Mouse (Mus musculus): Measurements from ENCODE around the gene Vpreb2. TPM values are rescaled to one million over a fixed set of nuclear protein-coding genes. Genes with fewer than 3 reads are reported as not detected.
"Not testable (repeated sequence)": the region's sequence is repeated elsewhere in the genome, so short reads cannot be mapped to it uniquely, and the experiment has no call there.

Gene Vpreb2
- 2.0 TPM in 1 of 2 replicates, not detected in the other for total RNA-seq (2017)

DNA sequence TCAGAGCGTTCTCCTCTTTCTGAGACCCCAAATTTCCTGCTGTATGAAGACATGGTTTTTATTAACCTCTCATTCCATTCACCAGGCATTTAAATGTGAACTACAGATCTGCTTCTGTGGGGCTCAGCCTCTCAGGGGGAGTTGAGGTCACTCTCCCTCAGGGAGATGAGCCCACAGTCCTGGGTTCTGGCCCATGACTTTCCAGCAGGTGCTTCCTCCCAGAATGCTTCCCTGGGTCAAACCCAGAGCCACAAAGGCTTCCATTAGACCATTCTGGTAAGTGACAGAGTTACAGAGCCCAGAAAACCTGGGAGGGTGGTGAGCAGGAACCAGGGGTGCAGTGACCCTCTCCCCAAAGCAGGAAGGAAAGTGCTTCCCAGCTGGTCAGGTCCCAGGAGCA lies at the start of gene Vpreb2:
Gene Vpreb2, plus strand, starts transcription at position 301 of the 400 bp plus-strand sequence.
- ATAC-seq (replicated peaks in 1 of 2; ENCODE audit: insufficient read depth in 1 of 2, low FRiP score in 2 of 2, low TSS enrichment in 1 of 2, low read depth in 1 of 2, poor library complexity in 2 of 2, severe bottlenecking in 2 of 2) = no peak

DNA sequence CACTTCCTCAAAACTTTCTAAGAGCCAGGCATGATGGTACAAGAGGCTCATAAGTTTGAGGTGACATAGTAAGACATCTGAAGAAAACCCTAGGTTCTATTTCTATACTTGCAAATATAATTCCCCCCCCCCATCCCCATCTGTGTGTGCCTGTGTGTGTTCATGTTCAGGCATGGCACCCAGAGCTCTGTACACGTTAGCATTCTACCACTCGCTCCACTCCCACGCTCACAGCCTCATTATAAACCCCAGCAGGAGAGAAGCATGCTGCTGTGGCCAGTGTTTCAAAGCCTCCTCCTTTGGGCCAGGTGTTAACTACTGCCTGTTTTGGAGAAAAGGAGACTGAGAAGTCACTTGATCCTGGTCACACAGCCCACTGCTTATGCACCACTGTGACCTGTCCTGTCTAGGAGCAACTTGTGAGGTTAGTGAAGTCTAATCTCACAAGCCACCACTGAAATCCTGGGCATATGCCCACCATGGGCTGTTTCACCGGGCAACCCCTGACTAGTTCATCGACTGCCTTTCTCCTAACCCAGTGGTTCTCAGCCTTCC lies 48.2 kb upstream of the Vpreb2 start:
- no peak for ATAC-seq (replicated peaks in 1 of 2; ENCODE audit: insufficient read depth in 1 of 2, low FRiP score in 2 of 2, low TSS enrichment in 1 of 2, low read depth in 1 of 2, poor library complexity in 2 of 2, severe bottlenecking in 2 of 2)

DNA sequence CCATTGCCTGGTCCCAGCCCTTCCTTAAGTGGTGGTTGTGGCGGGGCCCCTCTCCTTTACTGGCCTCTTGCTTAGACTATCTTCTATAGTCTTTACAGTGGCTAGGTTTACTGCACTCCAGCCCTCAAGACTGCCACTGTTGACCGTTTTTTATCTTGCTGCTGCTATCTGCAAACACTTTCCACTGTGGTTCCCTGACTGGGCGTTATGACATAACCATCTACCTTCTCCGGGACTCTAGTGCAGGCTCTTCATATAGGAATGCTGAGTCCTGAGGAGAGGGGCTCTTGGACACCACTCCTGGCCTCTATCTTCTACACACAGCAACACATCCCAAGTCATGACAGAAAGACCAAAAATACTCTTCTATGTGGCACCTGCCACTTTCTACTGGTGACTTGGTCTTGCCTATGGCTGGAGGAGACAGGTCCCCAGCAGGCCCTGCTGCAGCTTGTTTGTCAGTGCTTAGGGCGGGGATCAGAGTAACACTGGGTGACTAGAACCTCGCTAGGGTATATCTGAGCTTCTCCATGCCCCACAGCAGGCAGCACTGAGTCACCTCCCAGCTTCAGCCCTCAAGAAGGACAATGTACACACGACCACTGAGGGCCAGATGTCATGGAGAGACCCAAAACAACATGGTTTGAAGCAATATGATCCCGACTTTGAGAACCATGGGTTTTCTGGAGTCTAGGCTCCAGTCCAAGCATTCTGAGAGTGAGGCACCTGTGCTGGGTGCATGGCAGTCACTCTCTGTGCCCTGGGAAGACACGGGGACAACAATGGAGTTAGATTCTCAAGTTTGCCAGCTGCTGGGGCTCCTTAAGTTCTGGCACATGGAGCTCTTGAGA lies 46.4 kb upstream of the Vpreb2 start:
- no peak for ATAC-seq (replicated peaks in 1 of 2; ENCODE audit: insufficient read depth in 1 of 2, low FRiP score in 2 of 2, low TSS enrichment in 1 of 2, low read depth in 1 of 2, poor library complexity in 2 of 2, severe bottlenecking in 2 of 2)

DNA sequence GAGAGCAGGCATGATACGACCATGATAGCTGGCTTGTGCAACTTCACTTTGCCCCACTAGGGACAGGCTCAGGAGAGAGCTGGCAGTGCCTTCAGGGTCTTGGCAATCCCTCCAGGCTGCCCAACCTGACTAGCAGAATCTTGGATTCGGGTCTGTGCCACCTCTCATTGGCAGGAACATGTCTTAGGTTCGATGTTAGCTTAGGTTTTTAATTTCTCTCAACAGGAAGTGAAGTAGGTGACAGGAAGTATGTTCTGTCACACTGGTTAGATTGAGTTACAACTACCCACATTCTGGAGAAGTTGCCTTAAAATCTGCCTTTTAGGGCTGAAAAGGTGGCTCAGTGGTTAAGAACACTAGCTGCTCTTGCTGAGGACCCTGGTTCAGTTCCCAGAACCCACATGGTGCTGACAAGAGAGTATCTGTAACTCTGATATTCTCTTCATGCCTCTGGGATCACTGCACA lies 45.8 kb upstream of the Vpreb2 start:
- ATAC-seq (replicated peaks in 1 of 2; ENCODE audit: insufficient read depth in 1 of 2, low FRiP score in 2 of 2, low TSS enrichment in 1 of 2, low read depth in 1 of 2, poor library complexity in 2 of 2, severe bottlenecking in 2 of 2) = 0 out of 4 replicates have a peak, but pooled peaks have one; percentile 13 to 44

DNA sequence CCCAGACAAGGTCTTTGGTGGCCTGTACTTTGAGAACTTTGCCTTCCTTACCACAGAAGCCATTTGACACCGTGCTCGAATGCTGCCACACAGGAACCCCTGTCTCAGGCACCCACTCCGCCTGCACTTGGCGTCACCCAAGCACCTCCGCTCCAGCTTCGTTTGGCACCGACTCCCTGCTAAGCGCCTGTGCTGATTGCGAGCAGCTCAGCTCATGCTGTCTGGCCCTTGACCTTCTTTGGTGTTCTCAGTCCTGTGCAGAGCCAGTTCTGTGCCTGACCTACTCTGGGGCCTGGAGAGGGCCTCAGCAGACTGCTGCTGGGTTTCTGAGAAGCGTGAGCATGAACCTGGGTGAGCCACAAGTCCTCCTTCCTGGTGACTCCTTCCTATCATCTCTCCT lies 43.5 kb upstream of the Vpreb2 start:
- no peak for ATAC-seq (replicated peaks in 1 of 2; ENCODE audit: insufficient read depth in 1 of 2, low FRiP score in 2 of 2, low TSS enrichment in 1 of 2, low read depth in 1 of 2, poor library complexity in 2 of 2, severe bottlenecking in 2 of 2)

DNA sequence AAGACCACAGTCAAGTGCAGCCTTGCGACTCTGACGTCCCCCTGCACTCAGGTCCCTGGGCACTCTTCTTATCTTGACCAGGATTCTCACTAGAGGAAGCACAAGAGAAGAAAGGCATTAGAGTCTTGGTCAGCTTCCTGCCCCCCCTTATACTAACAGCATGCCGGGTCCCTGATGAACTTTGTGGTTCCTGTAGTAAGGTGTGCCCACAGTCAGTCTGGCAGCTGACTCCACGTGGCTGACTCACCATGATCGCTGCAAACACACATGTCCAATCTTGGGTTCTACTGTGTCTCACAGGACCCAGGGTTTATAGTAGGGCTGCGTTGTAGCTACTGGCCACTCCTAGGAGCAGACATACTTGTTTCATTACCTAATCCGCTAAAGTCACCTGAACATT lies 42.0 kb upstream of the Vpreb2 start:
- ATAC-seq (replicated peaks in 1 of 2; ENCODE audit: insufficient read depth in 1 of 2, low FRiP score in 2 of 2, low TSS enrichment in 1 of 2, low read depth in 1 of 2, poor library complexity in 2 of 2, severe bottlenecking in 2 of 2) = no peak

DNA sequence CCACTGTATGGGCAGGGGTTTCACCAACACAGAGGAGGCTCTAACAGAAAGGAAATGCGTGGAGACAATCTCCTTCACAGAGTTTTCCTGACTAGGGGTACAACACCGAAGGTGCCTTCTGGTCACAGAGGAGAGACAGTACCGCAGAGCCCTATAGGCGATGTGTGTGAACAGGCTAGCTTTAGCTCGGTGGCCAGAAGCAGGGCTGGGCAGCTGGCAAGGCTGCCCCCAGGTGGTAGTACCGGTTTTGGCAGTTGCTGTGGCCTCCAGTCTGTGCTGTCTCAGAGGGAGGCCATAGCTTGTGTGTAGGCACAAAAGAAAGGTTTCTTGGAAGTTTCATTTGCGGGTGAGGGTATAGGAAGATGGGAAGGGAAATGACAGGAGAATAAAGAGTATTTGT lies 41.4 kb upstream of the Vpreb2 start:
- ATAC-seq (replicated peaks in 1 of 2; ENCODE audit: insufficient read depth in 1 of 2, low FRiP score in 2 of 2, low TSS enrichment in 1 of 2, low read depth in 1 of 2, poor library complexity in 2 of 2, severe bottlenecking in 2 of 2) = peak; percentile 89 to 95

DNA sequence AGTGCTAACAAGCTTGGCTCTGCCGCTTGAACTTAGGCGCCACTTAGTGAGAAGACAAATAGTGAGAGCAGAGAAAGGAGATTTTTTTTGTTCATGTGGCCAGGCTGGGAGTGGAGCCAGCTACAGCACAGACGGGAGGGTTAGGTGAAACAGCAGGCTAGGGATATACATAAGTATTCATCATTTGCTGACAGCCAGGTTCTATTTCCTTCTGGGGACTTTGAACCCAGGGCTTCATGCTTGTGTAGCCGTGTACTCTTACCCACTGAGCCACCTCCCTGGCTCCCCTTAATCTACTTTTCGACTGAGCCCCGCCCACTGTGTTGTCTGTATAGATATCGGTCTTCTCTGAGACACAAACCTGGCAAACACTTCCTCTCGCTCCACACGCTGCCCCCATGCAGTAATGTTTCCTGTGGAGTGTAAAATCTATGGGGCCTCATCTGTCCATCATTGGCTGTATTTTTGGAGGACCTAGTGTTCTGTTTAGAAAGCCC lies 40.9 kb upstream of the Vpreb2 start:
- peak; percentile 19 to 53; a peak in 3 of 4 replicates for ATAC-seq (replicated peaks in 1 of 2; ENCODE audit: insufficient read depth in 1 of 2, low FRiP score in 2 of 2, low TSS enrichment in 1 of 2, low read depth in 1 of 2, poor library complexity in 2 of 2, severe bottlenecking in 2 of 2)

DNA sequence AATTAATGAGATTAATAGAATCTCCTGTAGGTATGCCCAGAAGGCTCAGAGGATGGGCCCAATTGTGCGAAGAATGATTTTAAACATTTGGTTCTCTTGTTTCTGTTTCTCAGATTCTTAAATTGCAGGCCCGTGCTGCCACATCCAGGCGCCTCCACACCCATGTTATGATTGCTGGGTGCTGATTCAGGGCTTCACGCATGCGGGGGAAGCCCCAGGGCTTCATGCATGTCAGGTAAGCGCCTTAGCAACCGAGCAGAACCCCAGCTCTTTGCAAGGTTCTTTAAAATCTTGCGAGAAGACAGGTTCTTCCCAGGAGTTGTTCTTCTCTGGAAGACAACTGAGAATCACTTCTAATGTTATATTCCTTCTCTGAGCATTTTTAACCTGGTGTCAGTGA lies 36.8 kb upstream of the Vpreb2 start:
- no peak for ATAC-seq (replicated peaks in 1 of 2; ENCODE audit: insufficient read depth in 1 of 2, low FRiP score in 2 of 2, low TSS enrichment in 1 of 2, low read depth in 1 of 2, poor library complexity in 2 of 2, severe bottlenecking in 2 of 2)

DNA sequence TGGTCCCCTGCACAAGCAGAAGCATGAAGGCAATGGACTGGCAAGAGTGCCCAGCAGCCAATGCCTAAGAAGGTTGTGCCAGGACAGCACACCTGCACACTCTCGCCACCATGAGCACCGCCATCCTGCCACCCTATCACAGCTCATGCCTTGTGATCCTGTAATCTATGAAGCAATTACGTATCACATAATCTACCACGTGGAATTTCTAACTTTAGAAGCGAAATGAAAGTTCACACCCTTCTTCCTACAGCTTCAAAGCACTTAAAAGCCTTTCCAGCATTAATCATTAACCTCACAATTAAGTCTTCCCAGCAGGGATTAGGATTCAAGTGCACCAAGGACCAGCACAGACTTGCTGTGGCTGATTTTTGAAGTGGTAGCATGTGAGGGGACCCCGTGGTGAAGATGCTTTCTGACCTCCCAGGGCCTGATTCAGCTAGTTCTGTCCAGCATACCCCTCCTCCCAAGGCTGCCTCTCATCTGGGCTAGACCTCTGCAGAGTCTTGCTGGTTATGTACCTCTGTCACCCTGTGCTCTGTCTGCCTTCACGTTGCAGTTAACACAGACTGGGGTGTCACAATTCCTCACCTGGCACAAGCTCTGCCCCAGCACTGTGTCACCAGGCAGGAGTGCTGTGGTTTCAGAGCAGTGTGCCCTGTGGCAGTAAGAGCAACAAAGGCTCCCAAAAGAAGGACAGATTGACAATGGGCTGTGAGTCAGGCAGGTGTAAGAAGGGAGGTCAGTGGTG lies 35.0 kb upstream of the Vpreb2 start:
- no peak for ATAC-seq (replicated peaks in 1 of 2; ENCODE audit: insufficient read depth in 1 of 2, low FRiP score in 2 of 2, low TSS enrichment in 1 of 2, low read depth in 1 of 2, poor library complexity in 2 of 2, severe bottlenecking in 2 of 2)

DNA sequence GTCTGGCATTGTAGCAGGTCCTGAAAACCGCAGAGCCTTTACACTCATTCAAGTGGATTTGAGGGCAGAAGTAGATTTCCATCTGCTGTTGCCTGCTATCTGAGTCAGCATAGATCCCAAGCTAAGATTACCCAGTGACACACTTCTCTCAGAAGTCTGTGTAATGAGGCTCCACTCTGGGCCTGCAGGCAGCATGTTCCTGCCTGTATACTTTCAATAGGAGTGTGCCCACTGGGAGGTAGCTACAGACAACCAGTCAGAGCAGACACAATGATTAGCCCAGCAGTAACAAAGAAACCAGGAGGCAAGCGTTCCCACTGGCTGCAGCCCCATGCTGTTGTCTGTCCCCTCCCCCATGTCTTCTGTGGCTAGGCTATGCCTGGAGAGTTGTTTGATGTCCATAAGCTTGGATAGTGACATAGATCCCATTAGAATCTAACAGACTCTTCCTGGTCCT lies 30.8 kb upstream of the Vpreb2 start:
- no peak for ATAC-seq (replicated peaks in 1 of 2; ENCODE audit: insufficient read depth in 1 of 2, low FRiP score in 2 of 2, low TSS enrichment in 1 of 2, low read depth in 1 of 2, poor library complexity in 2 of 2, severe bottlenecking in 2 of 2)

DNA sequence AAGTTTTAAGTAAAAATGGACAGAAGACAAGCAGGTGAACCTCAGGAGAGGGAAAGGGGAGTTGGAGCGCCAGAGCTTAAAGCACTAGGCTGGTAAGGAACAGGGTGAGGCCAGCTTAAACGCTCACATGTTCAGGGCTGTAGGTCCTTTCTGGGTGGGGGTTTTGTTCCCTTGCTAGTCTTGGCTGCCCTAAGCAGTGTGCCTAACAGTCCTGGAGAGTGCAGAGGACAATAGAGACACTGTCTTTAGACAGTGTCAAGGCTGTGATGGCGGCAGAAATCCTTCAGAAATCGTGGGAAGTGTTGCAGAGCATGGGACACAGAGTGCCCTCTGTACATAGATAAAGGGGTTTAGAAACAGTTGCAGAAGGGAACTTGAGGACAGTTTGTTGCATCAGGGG lies 30.2 kb upstream of the Vpreb2 start:
- ATAC-seq (replicated peaks in 1 of 2; ENCODE audit: insufficient read depth in 1 of 2, low FRiP score in 2 of 2, low TSS enrichment in 1 of 2, low read depth in 1 of 2, poor library complexity in 2 of 2, severe bottlenecking in 2 of 2) = no peak

DNA sequence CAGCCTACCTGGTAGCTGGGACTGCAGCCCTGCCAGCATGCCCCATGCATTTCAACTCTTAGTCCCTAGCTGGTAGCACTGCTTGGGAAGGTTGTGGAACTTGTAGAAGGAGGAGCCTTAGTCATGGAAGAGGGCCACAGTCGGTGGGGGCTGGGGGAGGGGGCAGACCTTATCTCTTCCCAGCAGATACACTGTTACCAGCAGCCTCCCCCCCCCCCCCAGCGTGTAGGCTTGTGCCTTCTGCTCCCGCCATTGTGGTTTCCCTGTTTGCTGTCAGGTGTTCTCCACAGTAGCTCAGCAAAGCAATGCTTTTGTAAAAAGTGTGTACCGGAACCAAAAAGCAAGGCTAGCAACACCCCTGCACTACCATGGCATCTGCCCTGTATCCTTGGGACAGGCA lies 28.6 kb upstream of the Vpreb2 start:
- no peak for ATAC-seq (replicated peaks in 1 of 2; ENCODE audit: insufficient read depth in 1 of 2, low FRiP score in 2 of 2, low TSS enrichment in 1 of 2, low read depth in 1 of 2, poor library complexity in 2 of 2, severe bottlenecking in 2 of 2)

DNA sequence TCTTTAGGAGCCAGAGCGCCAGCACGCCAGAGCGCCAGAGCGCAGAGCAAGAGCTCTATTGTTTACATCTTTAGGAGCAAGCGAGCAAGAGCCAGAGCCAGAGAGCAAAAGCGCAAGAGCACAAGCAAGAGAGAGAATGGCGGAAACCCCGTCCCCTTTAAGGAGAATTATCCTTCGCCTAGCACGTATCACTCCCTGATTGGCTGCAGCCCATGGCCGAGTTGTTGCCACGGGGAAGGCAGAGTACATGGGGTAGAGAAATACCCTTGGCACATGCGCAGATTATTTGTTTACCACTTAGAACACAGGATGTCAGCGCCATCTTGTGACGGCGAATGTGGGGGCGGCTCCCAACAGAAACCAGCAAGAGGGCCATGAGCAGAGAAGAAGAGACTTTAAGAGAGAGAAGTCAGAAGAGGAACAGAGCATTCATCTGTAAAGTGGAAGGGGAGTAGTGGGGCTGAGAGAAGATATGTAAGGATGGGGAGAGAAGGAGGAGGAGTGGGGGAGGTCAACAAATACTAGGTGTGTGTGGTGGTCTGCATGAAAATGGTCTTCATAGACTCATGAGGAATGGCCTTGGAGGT lies 24.1 kb upstream of the Vpreb2 start:
- ATAC-seq (replicated peaks in 1 of 2; ENCODE audit: insufficient read depth in 1 of 2, low FRiP score in 2 of 2, low TSS enrichment in 1 of 2, low read depth in 1 of 2, poor library complexity in 2 of 2, severe bottlenecking in 2 of 2) = not testable (repeated sequence)

DNA sequence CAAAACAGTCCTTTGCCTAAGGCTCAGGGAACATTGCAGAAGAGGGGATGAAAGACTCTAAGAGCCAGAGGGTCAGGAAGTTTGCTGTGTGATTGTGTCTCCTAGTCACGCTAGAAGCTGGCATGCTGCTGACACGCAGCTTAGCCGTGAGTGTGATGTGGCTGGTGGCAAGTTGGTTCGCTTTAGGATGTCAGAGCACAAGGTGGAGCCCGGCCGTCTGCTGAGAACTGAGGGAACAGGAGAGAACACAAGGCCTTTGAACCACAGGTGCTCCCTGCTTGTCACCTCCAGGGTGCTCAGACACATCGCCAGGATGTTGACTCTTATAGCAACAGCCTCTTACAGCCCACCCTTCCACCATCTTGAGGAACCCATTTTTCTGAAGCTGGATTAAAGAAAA lies 18.1 kb upstream of the Vpreb2 start:
- no peak for ATAC-seq (replicated peaks in 1 of 2; ENCODE audit: insufficient read depth in 1 of 2, low FRiP score in 2 of 2, low TSS enrichment in 1 of 2, low read depth in 1 of 2, poor library complexity in 2 of 2, severe bottlenecking in 2 of 2)

DNA sequence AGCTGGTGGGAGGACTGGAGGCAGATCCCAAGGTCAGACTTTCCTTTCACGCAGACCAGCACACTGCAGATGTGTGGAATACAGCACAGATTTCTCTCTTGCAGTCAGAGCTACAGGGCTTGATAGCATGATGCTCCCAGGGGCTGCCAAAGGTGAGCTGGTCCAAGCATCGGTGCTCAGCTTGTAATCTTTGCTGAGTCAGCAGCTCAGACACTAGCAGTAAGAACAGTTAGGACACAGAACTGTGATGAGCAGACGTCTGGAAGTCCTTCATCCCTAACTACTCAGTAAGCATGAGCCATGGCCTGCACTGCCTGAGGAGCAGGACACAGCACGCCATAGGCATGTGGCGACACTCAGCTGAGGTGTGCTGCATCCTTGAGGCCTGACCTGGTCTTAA lies 8.4 kb upstream of the Vpreb2 start:
- no peak for ATAC-seq (replicated peaks in 1 of 2; ENCODE audit: insufficient read depth in 1 of 2, low FRiP score in 2 of 2, low TSS enrichment in 1 of 2, low read depth in 1 of 2, poor library complexity in 2 of 2, severe bottlenecking in 2 of 2)

DNA sequence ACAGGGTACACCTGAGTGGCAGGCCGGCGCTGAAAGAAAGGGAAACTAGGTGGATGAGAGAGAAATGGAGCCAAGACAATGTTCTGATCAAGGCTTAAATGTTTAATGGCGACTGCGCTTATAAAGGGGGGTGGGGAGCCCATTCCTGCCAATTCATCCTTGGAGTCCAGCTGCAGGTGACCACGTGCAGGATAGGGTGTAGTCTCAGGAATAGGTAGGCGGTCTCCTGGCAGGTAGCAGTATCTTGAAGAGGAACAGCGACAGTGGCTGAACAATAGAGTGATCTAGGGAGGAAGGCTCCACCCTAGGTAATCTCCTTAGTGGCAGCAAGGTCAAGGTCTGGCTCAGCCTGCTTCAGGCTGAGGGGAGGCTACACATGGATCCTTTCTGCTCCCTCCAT lies 2.4 kb upstream of the Vpreb2 start:
- not testable (repeated sequence) for ATAC-seq (replicated peaks in 1 of 2; ENCODE audit: insufficient read depth in 1 of 2, low FRiP score in 2 of 2, low TSS enrichment in 1 of 2, low read depth in 1 of 2, poor library complexity in 2 of 2, severe bottlenecking in 2 of 2)

DNA sequence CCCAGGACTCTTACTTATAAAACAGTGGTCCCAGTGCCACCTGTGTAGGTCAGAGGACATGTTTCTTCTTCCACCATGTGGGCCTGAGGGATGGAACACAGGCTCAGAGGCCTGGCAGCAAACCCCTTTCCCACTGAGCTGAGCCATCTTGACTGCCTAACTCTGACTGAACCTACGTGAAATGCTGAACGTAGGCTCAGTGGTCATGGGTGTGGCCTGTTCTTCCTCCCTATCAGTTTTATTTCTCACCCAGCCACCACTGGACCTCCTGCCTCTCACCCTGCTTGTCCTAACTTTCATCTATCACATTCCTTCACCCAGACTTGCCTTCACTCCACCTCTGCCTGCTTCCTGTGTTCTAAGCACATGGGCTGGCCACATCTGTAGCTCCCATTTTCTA lies 3.0 kb downstream of the Vpreb2 start:
- no peak for ATAC-seq (replicated peaks in 1 of 2; ENCODE audit: insufficient read depth in 1 of 2, low FRiP score in 2 of 2, low TSS enrichment in 1 of 2, low read depth in 1 of 2, poor library complexity in 2 of 2, severe bottlenecking in 2 of 2)
